Mouse (Mus musculus): Measurements from ENCODE around the gene Cstf3.
"Not testable (repeated sequence)": the region's sequence is repeated elsewhere in the genome, so short reads cannot be mapped to it uniquely, and the experiment has no call there.

The Cstf3 gene

GRCm38 (mm10) chr2:104590068-104590828 lies at the start of gene Cstf3:
TSS of gene Cstf3 (plus strand) at chr2:104590523.
- peak; percentile 98 for DNase-seq (ENCODE audit: low read depth)

GRCm38 (mm10) chr2:104556711-104557110 lies 33.6 kb upstream of the Cstf3 start:
- DNase-seq (ENCODE audit: low read depth): not testable (repeated sequence)

DNA sequence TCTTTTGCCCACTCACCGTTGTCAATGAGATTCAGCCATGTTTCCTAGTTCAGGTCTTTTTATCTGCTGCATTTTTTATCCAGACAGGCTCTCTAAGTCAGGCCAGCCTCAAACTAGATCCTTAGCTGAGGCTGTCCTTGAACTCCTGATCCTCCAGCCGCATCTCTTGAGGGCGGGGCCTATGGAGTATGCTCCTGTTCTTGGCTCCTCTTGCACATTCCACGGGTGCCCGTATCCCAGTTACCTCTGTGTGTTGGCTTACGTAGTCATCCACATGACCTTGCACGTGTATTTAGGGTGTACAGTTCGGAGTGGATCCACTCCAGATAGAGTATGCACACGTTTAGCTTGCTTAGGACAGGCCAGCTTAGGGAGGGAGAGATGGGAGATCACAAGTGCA lies 32.6 kb upstream of the Cstf3 start:
- DNase-seq (ENCODE audit: low read depth): no peak

DNA sequence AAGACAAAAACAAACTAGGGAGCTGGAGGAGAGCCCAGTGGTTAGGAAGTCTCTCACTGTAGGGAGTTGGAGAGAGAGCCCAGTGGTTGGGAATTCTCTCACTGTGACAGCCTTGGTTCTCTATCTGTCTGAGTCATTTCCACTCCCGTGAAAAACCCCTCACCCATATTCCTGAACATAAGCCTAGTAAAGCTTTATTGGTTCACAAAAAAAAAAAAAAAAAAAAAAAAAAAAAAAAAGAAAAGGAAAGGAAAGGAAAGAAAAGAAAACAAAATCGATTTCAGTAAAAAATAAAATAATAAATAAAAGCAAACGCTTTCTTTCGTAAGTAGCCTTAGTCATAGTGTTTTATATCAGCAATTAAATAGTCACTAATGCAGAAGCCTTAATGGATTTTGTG lies 32.0 kb upstream of the Cstf3 start:
- DNase-seq (ENCODE audit: low read depth): no peak

DNA sequence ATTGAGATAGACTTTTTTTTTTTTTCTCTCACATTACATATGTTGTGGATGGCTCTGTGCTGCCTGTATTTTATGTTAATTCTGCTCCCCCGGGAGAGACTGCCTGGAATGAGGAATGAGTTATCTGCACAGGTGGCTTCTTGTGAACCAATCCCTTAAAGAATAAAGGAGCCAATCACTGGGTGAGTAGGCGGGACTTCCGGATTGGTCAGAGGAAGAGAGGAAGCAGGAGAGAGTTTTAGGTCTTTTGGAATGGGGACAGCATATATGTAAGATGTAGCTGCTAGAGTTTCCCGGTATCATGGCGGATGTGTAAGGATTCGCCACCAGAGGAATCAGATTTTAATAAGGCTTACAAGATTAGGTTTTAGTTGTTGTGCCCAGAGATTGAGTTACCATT lies 31.4 kb upstream of the Cstf3 start:
- DNase-seq (ENCODE audit: low read depth): no peak

- no peak for DNase-seq (ENCODE audit: low read depth)
Observed at GRCm38 (mm10) chr2:104559591-104560380, 30.5 kb upstream of the Cstf3 start.

DNA sequence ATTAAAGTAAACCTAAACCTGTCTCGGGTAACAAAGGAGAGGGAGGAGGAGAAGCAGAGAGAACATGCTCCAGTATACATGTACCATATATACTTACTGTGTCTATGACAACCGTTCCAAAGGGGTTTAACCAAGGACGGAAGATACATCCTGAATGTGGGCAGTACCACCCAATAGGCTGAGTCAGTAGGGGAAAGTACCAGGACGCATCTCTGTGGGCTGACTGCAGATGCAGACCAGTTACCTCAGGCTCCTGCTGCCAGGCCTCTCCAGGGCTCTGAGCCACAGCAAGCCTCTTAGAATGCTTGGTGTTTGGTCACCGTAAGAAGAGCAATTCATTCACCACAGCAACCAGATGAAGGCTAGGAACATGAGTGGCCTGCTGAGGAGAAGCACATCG lies 28.9 kb upstream of the Cstf3 start:
- DNase-seq (ENCODE audit: low read depth): no peak

DNA sequence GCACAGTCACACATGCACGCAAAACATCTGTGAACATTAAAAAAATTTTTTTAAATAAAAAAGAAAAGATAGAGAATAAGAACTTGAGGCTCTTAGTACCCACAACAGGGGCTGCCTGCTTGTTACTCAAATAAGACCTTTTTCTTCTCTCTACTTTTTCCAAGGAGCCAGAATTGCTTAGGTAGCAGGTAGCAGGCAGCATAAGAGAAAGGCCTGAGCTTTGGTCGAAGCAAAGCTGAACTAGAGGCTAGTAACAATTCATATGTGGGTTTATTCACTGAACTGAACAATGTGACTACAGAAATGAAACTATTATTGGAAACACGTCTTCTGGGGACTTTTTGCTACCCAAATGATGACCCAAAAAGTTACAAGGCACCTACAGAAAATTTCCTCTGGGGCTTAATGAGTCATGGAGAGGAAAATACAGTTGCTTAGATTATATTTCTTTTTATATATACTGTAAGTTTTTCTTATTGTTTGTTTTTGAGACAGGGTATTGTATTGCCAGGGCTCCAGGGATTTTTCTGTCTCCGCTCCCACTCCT lies 28.3 kb upstream of the Cstf3 start:
- DNase-seq (ENCODE audit: low read depth): no peak

- DNase-seq (ENCODE audit: low read depth): no peak
Observed at GRCm38 (mm10) chr2:104572066-104572465, 18.3 kb upstream of the Cstf3 start.

GRCm38 (mm10) chr2:104576216-104576615 lies 14.1 kb upstream of the Cstf3 start:
- DNase-seq (ENCODE audit: low read depth): no peak

- no peak for DNase-seq (ENCODE audit: low read depth)
Observed at GRCm38 (mm10) chr2:104578021-104578420, 12.3 kb upstream of the Cstf3 start.

- DNase-seq (ENCODE audit: low read depth): no peak
Observed at GRCm38 (mm10) chr2:104578836-104579604, 11.3 kb upstream of the Cstf3 start.

DNA sequence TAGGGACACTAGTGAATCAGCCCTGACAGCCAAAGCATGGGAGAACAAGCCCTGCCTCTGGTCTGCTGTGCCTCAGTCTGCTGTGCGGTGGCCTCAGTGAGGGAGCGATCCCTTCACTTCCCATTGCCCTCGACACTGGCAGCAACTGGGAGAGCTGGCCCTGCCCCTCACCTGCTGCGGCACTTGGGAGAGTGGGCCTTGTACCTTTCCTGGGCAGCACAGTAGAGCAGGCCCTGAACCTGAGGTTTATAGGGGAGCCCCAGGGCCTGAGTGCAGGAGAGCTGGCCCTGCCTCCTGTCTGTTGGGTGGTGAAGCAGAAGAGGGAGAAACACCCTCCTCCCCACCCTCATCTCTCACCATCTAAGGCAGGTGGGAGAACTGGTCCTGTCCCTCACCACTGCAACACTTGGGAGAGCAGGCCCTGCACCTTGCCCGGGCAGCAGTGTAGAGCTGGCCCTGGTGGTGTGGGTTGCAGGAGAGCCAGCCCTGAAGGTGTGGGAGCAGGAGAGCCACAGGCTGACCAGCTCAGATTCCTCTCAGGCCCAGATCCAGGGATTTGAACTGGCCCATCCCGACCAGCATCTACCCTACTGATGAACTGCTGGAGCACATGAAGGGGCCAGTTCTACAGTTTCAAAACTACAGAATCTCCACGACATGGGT lies 10.4 kb upstream of the Cstf3 start:
- DNase-seq (ENCODE audit: low read depth): no peak

- DNase-seq (ENCODE audit: low read depth): no peak
Observed at GRCm38 (mm10) chr2:104581281-104581879, 8.9 kb upstream of the Cstf3 start.

DNA sequence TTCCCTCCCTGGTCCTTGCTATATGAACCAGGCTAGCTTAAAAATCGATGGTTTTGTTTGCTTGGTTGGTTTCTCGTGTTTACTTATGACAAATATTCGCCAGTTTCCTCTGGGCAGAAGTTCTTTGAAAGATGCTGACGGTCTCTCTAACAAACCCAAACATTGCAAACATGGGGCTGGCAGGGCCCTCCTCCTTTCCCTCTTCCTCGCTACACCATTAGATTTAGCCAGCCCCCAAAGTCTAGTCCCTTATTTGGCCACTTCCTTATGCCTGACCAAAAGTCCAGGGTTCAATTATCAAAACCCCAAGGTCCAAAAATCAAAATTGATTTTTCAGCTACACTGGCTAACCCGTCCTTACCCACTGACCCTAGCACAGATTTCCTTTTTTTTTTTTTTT lies 7.3 kb upstream of the Cstf3 start:
- no peak for DNase-seq (ENCODE audit: low read depth)

- no peak for DNase-seq (ENCODE audit: low read depth)
Observed at GRCm38 (mm10) chr2:104584226-104584625, 6.1 kb upstream of the Cstf3 start.

DNA sequence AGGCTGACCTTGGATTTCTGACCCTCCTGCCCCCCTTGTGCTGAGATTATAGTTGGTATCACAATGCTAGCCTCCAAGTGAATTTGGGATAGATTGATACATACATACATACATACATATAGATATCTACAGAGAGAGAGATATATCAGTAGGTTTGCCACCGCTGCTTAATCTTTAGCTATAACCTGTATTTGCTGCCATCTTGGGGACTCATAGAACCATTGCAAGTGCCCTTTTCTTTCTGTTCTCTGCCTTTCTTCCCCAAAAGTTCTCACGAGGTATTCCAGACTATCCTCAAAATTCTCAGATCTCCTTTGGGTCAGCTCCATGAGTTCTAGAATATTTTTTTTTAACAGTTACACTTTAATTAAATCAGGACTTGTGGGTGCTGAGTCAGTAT lies 4.7 kb upstream of the Cstf3 start:
- DNase-seq (ENCODE audit: low read depth): no peak

- DNase-seq (ENCODE audit: low read depth): no peak
Observed at GRCm38 (mm10) chr2:104588552-104588951, 1.8 kb upstream of the Cstf3 start.

GRCm38 (mm10) chr2:104590829-104591117 lies 450 bp downstream of the Cstf3 start:
- no peak for DNase-seq (ENCODE audit: low read depth)

DNA sequence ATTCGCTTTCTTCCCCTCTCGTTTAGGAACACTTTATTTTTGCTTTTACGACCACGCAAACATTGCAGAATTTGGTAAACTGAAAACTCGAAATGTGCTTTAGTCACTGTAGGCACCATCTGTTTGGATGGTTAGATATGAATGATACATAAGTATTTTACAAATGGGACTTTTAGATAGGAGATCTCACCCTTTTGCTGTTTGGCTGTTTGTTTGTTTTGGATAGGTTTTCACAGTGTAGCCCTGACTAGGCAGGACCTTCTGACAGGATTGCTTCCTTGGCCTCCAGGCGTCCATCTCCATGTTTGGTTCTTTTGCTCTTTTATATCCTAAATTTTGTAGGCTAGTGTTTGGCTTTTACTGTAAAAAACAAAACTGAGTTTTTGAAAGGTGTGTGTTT lies 818 bp downstream of the Cstf3 start:
- DNase-seq (ENCODE audit: low read depth): peak; percentile 32

- DNase-seq (ENCODE audit: low read depth): no peak
Observed at GRCm38 (mm10) chr2:104595063-104595462, 4.7 kb downstream of the Cstf3 start.

DNA sequence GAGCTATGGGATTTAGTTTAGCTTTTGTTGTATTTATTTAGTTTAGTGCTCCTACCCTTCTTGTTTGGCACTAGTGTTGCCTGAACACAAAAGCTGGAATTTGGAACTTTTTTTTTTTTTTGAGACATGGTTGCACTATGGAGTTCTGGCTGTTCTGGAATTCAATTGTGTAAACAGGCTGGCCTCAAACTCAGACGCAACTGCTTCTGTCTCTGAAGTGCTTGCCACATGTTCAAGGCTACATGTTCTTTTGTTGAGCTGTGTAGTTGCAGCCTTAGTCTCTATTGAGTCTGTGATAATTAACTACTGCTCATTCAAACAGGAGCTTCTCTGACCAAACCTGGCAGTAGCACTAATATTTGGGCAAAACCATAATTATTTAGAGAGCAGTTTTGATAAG lies 13.1 kb downstream of the Cstf3 start:
- no peak for DNase-seq (ENCODE audit: low read depth)

Data from naive thymus-derived CD4-positive, alpha-beta T cell, adult 2 months (primary cell).